Mouse (Mus musculus): ENCODE data around the gene Parvg.
"Not testable (repeated sequence)": the region's sequence is repeated elsewhere in the genome, so short reads cannot be mapped to it uniquely, and the experiment has no call there.

DNA sequence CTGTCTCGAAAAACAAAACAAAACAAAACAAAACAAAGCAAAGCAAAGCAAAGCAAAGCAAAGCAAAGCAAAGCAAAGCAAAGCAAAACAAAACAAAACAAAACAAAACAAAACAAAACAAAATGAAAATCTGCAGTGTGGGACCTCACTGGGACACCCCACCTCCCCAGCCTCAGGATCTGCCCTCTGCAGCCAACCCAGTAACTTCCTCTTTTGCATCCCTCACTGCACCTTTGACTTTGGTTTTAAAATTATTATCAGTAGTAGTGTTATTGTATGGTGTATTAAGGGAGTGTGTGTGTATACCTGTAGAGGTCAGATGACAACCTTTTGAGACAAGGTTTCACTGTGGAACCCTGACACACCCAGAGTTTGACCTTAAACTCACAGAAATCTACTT is 34.9 kb upstream of the Parvg start:
- TF ChIP-seq POLR2A (IDR thresholded peaks at IDR 0.05; ENCODE audit: borderline replicate concordance, low read depth, low read length); CTCF (IDR thresholded peaks at IDR 0.05; ENCODE audit: low read depth, low read length): not testable (repeated sequence)

Data from bone marrow macrophage, adult 2 months (primary cell).